Mouse (Mus musculus) ES-Bruce4 (cell line): ENCODE results near the gene Apod.

Experiments
- CTCF ChIP-seq: IDR thresholded peaks from one replicate; pipeline ENCODE4 v1.8.1; 2011; ENCODE audit warnings: low read depth, low read length
- POLR2A ChIP-seq: IDR thresholded peaks from one replicate; pipeline ENCODE4 v1.8.1; 2011; ENCODE audit warnings: low read length; ENCODE audit not compliant: insufficient read depth

GRCm38 (mm10) chr16:31358991-31359390 lies 44.4 kb upstream of the Apod start:
- TF ChIP-seq CTCF (no peak), POLR2A (no peak)
